Mouse (Mus musculus) megakaryocyte, embryonic 14.5 days (primary cell): Measurements from ENCODE around the gene Trim65. TPM values are rescaled to one million over a fixed set of nuclear protein-coding genes. Genes with fewer than 3 reads are reported as not detected.

Experiments used
- H3K27me3 ChIP-seq: replicated peaks from 2 replicates; pipeline ENCODE3; 2012; ENCODE audit warnings: inconsistent platforms
- H3K36me3 ChIP-seq: replicated peaks from 2 replicates; pipeline ENCODE3; 2012; ENCODE audit warnings: low read length, inconsistent platforms, mixed read lengths
- H3K4me1 ChIP-seq: 2 replicates; pipeline ENCODE4 v1.6.1; 2012; ENCODE audit warnings: inconsistent platforms
- H3K4me3 ChIP-seq: replicated peaks from 2 replicates; pipeline ENCODE3; 2012; ENCODE audit warnings: moderate library complexity, mild to moderate bottlenecking, inconsistent platforms
- H3K9me3 ChIP-seq: 2 replicates; pipeline ENCODE4 v1.6.1; 2012; ENCODE audit warnings: inconsistent platforms
- FLI1 ChIP-seq: IDR thresholded peaks from 2 replicates; pipeline ENCODE4 v1.6.1; 2012; ENCODE audit warnings: low read length, inconsistent platforms, mixed read lengths
- GATA1 ChIP-seq: IDR thresholded peaks from 3 replicates; pipeline ENCODE4 v1.6.1; 2012; ENCODE audit warnings: mixed read lengths, low read length, inconsistent platforms, borderline replicate concordance
- polyA plus RNA-seq: library from polyadenylated mRNA; stranded (reverse); fragments of >175 nt; gene quantifications from 2 replicates; pipeline ENCODE4 v1.2.3, GENCODE M21; 2012; ENCODE audit warnings: low replicate concordance; ENCODE audit not compliant: insufficient read depth

The Trim65 gene
- polyA plus RNA-seq, 1 experiment, result 3.0 TPM

DNA sequence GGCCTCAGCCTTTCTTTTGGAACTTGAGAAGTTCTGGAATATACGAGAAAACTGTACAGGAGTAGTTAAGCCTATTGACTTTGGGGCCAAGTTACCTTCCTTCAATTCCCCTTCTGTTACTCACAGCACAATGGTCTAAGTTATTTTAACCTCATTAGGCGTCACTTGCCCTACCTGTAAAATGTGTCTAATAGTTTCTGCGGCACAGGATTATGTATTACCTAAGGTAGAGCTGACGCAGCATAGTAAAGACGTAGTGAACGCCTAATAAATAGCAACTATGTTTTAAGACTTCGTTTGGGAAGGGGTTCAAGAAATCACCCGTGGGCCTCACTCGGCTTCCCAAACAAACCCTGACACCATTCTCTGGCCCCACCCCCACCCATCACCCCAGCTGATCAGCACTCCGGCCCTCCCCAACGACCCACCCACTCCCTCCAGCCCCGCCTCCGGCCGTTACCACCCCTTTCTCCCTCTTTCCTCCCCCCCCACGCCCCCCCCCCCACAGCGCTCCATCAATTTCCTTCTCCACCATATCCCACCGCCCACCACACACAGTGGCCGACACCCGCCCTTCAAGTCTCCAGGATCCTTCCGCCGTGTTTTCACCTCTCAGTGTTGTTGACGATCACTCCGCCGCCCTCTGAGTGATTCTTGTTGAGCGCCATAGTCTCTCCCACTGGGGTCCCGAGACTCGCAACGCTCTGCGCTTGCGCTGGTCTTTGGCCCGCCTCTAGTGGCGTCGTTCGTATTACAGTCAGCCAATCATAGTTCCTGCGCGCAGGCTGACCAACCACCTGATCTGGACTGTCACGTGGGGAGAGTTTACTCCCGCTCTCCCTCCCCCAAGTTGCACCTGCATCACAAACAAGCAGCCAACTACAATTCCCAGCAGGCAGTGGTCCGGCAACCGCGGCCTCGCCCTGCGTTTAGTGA lies 44.4 kb downstream of the Trim65 start, which contains the start of gene Wbp2:
Wbp2 (minus strand) TSS at position 738 of the 936 bp plus-strand sequence.
- H3K4me1 ChIP-seq, result peaks cover 76% of the 10 kb centered on the region
- peaks cover 51% of the 10 kb centered on the region for H3K36me3 ChIP-seq
- TF ChIP-seq GATA1 (no peak), FLI1 (no peak)
- no peaks in the 10 kb centered on the region for H3K27me3 ChIP-seq
- peak within 1 kb of the TSS; percentile 96 for H3K4me3 ChIP-seq
- H3K9me3 ChIP-seq, result no peaks in the 10 kb centered on the region

DNA sequence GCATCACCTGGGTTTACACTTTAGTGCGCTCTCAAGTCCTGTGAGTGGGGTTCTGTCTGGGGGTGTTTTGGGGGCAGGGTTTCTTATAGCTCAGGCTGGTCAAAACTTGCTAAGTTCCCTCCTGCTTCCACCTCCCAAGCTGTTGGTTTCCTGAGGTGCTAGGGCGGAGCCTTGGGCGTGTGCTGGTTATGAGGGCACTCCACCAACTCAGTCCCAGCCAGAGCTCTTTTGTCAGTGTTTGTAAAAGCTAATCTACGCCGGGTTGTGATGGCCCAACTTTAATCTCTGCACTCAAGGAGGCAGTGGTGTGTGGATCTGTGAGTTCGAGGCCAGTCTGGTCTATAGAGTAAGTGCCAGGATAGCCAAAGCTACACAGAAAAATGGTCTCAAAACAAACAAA lies 46.8 kb downstream of the Trim65 start:
- Histone ChIP-seq H3K27me3 (no peaks in the 10 kb centered on the region), H3K4me3 (peak overlapping the region; percentile 21), H3K9me3 (no peaks in the 10 kb centered on the region), H3K4me1 (peaks cover 83% of the 10 kb centered on the region), H3K36me3 (peaks cover 68% of the 10 kb centered on the region)
- TF ChIP-seq GATA1 (no peak), FLI1 (no peak)

DNA sequence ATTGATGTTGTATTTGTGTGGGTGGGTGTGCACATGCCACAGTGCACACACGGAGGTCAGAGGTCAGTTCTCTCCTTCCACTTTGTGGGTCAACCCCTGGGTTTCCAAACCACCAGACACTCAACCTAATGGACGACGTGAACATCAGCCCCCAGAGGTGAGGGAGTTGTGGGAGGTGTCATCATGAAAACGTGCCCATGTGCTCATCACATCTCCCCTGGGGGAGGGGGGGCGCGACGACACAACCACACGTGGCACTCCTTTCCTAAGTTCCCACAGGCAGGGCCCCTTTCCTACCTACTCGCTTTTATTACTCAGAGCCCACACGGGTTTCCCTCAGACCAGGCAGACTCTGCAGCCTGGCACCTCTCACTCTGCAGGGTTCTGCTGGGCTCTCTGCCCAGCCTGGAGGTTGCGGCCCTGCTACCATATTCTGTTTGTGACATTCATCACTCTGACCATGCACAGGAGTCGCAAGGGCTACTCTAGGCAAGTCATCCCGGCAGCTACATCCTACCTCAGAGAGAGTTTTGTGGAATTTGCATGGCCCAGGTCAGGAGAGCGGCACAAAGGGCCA lies 47.7 kb downstream of the Trim65 start:
- peaks cover 76% of the 10 kb centered on the region for H3K36me3 ChIP-seq
- no peaks in the 10 kb centered on the region for H3K27me3 ChIP-seq
- TF ChIP-seq FLI1 (no peak), GATA1 (no peak)
- H3K4me3 ChIP-seq, result no peak overlapping the region
- H3K4me1 ChIP-seq, result peaks cover 84% of the 10 kb centered on the region
- H3K9me3 ChIP-seq, result no peaks in the 10 kb centered on the region

DNA sequence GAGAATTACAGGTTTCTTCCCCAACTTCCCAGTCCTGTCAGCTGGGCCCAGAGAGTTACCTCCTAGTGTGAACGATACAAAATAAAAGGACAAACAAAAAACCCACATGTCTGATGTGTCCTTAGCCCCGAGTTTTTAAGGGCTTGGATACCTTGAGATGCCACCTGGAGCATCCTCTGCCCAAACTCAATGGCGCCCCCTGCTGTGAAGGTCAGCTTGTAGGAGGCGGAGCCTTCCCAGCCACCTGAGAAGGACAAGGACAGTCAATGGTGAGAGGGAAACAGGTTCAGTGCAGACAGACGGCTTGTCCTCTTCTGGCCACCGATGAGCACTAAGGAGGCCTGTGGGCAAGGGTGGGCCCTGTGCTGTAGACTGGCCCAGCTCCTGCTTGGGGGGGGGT lies 49.8 kb downstream of the Trim65 start:
- H3K9me3 ChIP-seq, result no peaks in the 10 kb centered on the region

DNA sequence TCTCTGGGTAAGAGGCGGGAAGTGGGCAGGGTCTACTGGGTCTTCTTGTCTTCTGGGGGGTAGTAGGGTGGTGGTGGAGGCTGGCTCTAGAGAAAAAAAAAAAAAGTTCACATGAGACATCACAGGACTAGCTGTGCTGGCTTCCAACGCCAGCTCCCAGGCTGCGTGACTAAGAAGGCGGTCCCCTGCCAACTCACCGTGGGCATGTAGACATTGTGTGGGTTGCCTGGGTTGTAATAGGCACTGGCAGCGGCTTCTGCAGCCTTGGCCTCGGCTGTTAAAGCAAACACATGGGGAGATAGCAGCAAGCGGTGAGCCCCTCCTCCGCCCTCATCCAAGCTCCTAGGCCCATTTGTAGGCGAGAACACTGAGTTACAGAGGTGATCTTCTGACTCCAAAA lies 51.4 kb downstream of the Trim65 start:
- Histone ChIP-seq H3K36me3 (peaks cover 81% of the 10 kb centered on the region), H3K4me1 (peaks cover 98% of the 10 kb centered on the region)

More for the DNA sequence above, 49.8 kb downstream of the Trim65 start:
- H3K27me3 ChIP-seq, result no peaks in the 10 kb centered on the region
- no peak for TF ChIP-seq GATA1
- no peak for TF ChIP-seq FLI1
- peaks cover 98% of the 10 kb centered on the region for H3K4me1 ChIP-seq
- H3K4me3 ChIP-seq, result peak overlapping the region; percentile 10
- peaks cover 83% of the 10 kb centered on the region for H3K36me3 ChIP-seq

DNA sequence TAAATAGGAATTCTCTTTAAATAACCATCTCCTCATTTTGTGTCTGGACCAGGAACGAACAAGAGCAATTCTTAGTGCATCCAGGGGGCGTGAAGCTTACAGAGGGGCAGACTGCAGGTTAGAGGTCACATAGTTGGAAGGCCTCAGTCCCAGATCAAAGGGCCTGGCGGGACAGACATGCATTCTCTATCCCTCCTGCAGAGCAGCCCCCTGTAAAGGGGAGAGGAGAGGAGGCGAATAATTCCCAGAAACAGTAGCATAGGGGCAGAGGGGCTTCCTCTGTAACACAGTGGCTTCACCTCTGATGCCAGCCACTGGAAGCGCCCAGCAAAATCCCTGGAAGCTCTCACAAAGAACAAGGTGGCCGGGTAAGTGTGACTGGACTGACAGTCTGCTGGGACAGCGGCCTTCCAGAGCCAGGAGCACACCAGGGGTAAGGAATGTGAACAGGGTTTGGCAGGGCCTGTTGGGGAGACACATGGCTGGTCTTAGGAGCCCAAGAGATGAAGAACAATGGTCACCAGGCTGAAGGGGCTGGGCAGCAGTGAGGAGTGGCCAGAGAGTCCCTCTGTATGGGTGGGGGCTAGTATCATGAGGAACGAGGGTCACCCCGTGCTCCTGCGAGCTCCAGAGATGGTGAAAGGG lies 52.1 kb downstream of the Trim65 start:
- TF ChIP-seq GATA1 (no peak), FLI1 (no peak)
- Histone ChIP-seq H3K4me3 (peak overlapping the region; percentile 96), H3K36me3 (peaks cover 81% of the 10 kb centered on the region), H3K27me3 (no peaks in the 10 kb centered on the region), H3K9me3 (no peaks in the 10 kb centered on the region), H3K4me1 (peaks cover 98% of the 10 kb centered on the region)

More for the DNA sequence above, 51.4 kb downstream of the Trim65 start:
- no peaks in the 10 kb centered on the region for H3K9me3 ChIP-seq
- no peak for TF ChIP-seq FLI1
- TF ChIP-seq GATA1, result no peak
- H3K27me3 ChIP-seq, result no peaks in the 10 kb centered on the region
- peak overlapping the region; percentile 44 for H3K4me3 ChIP-seq

DNA sequence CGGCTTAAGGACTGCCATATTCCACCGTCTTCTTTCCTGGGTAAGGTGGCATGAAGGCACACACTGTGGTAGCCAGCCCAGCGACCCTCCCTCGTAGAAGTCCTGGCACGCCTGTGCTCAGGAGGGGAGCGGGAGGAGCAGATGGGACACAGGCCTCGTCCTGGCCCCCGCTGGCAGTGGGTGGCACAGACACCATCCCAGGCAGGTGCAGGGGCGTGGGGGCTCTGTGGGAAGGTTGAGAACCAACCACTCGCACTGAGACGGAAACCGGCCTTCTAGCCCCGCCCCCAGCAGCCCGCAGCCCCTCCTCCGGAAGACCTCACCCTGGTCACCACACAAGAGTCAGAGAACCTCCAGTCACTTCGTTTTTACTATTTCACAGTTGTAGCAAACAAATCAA lies 52.7 kb downstream of the Trim65 start:
- H3K4me1 ChIP-seq, result peaks cover 98% of the 10 kb centered on the region
- TF ChIP-seq GATA1 (no peak), FLI1 (no peak)
- peak overlapping the region; percentile 96 for H3K4me3 ChIP-seq
- H3K27me3 ChIP-seq, result no peaks in the 10 kb centered on the region
- no peaks in the 10 kb centered on the region for H3K9me3 ChIP-seq
- peaks cover 81% of the 10 kb centered on the region for H3K36me3 ChIP-seq

DNA sequence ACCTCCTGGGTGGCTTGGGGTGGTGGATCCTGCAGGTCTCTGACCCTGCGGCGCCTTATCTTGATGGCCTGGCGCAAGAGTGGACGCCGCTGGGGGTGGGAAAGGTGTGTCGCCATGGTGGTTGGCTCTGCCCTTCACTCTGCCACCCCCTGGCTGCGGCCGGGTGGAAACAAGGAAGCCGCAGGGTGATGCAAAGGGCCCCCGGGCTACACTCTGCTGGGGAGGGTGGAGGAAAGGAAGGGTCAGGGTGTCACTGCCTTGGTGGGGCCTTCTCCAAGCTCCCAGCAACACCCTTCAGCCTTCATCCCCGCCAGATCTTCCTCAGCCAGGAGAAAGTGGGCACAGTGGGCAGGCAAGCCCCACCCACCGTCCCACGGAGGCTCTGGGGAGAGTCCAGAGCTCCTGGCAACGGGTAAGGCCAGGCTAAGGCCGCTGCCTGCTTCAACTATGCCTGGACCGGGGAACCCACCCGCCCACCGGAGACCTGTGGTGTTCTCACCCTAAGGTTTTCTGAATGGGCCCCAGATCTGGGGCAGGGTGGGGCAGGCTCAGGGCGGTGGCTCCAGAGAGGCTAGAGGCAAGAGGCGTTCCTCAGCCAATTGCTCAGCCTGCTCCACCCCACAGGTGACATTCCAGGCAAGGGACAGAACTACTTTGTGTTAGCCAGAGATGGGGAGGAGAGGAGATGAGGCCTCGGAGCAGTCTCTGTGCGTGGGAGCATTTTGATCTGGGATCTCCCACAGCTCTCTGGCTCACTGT lies 53.3 kb downstream of the Trim65 start, which contains the start of gene Unc13d:
Unc13d (minus strand) TSS at position 516 of the 759 bp plus-strand sequence.
- H3K9me3 ChIP-seq, result no peaks in the 10 kb centered on the region
- peak within 1 kb of the TSS; percentile 96 for H3K4me3 ChIP-seq
- H3K27me3 ChIP-seq, result no peaks in the 10 kb centered on the region
- peaks cover 82% of the 10 kb centered on the region for H3K36me3 ChIP-seq
- TF ChIP-seq GATA1 (0 out of 3 replicates have a peak, but pooled peaks have one; percentile 31), FLI1 (no peak)
- H3K4me1 ChIP-seq, result peaks cover 99% of the 10 kb centered on the region

DNA sequence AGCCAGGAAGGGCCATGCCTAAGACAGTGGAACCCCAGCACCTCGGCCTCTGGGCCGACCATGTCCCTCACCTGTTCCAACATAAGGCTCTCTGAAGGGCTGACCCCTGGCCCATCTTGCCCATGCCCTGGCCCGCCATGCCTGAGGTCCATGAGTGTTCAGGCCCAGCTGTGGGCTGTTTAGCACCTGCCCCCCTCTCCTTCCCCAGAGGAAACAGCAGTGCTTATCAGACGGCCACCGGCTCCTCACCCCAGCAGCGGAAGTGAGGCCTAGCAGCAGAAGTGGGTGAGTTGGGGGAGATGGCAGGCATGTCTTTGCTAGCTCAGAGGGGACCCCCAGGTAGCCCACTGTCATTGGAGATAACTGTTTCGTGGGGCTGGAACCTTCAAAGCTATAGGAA lies 54.1 kb downstream of the Trim65 start:
- Histone ChIP-seq H3K36me3 (peaks cover 82% of the 10 kb centered on the region), H3K27me3 (no peaks in the 10 kb centered on the region), H3K9me3 (no peaks in the 10 kb centered on the region), H3K4me3 (peak overlapping the region; percentile 96), H3K4me1 (peaks cover 99% of the 10 kb centered on the region)
- TF ChIP-seq GATA1 (peak; percentile 89; the same call in 2 of the 3 replicates), FLI1 (peak; percentile 76; the same call in 1 of the 2 replicates)
